Mouse (Mus musculus): Measurements from ENCODE around the gene Clip2.
"Not testable (repeated sequence)": the region's sequence is repeated elsewhere in the genome, so short reads cannot be mapped to it uniquely, and the experiment has no call there.

The Clip2 gene

GRCm38 (mm10) chr5:134460546-134460945 lies 91.7 kb downstream of the Clip2 start:
- no peak for DNase-seq (ENCODE audit: low spot score in 2 of 2)

GRCm38 (mm10) chr5:134459096-134459495 lies 93.1 kb downstream of the Clip2 start:
- no peak for DNase-seq (ENCODE audit: low spot score in 2 of 2)

DNA sequence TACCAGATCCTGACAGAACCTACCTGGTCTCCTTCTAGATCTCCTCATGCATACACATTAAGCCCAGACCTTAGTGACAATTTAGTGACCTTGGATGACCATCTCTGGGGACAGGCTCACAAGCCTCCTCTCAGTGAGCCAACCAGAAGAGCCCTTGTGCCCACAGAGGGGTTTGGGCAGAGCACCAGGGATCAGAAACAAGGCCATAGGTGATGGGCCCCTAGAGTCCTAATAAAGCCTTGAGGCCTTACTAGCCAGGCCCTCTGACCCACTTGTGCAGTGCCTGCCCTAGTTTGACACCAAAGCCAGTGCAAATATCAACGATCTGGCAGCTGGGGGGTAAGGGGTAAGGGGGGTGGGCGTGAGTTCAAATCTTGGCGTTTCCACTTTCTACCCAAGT lies 93.8 kb downstream of the Clip2 start:
- DNase-seq (ENCODE audit: low spot score in 2 of 2) = no peak

GRCm38 (mm10) chr5:134457371-134457770 lies 94.9 kb downstream of the Clip2 start:
- no peak for DNase-seq (ENCODE audit: low spot score in 2 of 2)

DNA sequence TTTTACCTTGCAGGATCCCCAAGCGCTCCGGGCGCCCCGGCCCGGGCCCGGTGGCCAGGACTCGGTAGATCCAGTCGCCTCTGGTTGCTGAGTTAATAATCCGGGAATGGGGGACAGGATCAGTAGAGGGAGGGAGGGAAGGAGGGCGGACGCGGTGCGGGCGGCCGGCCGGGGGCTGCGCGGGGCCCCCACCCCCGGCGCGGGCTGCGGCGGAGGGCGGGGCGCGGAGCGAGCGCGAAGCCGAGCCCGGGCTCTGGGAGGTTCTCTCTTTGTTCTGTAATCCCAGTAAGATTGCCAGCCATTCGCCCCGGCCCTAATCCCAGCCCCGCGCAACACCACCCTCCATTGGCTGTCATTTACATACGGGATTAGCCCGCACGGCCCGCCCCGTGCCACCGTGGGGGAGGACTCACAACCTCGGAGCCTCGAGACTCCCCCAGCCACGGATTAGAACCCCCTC lies 95.7 kb downstream of the Clip2 start, which contains the start of gene Gtf2ird1:
TSS of gene Gtf2ird1 (minus strand) at position 214 of the 460 bp plus-strand sequence.
- peak; percentile 52 to 62 for DNase-seq (ENCODE audit: low spot score in 2 of 2)

- DNase-seq (ENCODE audit: low spot score in 2 of 2) = no peak
These were observed 96.3 kb downstream of the Clip2 start for GRCm38 (mm10) chr5:134455914-134456423.

GRCm38 (mm10) chr5:134455186-134455895 lies 96.9 kb downstream of the Clip2 start:
- no peak for DNase-seq (ENCODE audit: low spot score in 2 of 2)

DNA sequence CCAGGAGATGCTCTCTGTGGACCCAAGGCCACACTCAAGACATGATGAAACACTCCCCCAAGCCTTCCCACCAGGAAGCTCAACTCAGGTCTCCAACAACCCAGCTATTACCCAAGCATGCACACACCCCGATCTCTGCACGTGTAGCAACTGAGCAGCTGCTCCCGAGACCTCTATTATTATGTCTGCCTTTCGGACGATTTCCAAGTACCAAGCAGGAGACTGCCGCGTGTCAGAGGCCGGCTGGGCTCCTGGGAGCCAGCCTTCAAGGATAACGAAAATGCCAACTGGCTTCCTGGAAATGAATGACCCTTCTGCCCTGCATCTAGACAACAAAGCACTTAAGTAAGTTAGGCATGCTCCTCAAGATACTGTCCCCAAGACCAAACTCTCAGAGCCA lies 97.8 kb downstream of the Clip2 start:
- no peak for DNase-seq (ENCODE audit: low spot score in 2 of 2)

GRCm38 (mm10) chr5:134453577-134453976 lies 98.7 kb downstream of the Clip2 start:
- no peak for DNase-seq (ENCODE audit: low spot score in 2 of 2)

DNA sequence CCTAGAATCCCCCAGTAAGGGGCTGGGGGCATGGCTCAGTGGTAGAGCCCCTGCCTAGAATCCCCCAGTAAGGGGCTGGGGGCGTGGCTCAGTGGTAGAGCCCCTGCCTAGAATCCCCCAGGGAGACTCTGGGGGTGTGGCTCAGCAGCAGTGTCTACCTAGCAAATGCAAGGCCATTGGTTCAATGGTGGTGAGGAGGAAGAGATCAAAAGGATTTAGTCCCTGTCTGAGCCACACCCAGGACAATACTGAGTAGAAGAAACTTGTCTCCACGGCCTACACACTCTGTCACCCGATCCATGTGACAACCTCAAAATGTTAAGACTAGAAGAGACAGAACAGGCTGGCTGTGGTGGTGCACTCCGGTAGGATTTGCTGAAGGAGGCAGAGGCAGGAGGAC lies 105.5 kb downstream of the Clip2 start:
- DNase-seq (ENCODE audit: low spot score in 2 of 2) = not testable (repeated sequence)

- no peak for DNase-seq (ENCODE audit: low spot score in 2 of 2)
These were observed 106.3 kb downstream of the Clip2 start for GRCm38 (mm10) chr5:134445895-134446294.

DNA sequence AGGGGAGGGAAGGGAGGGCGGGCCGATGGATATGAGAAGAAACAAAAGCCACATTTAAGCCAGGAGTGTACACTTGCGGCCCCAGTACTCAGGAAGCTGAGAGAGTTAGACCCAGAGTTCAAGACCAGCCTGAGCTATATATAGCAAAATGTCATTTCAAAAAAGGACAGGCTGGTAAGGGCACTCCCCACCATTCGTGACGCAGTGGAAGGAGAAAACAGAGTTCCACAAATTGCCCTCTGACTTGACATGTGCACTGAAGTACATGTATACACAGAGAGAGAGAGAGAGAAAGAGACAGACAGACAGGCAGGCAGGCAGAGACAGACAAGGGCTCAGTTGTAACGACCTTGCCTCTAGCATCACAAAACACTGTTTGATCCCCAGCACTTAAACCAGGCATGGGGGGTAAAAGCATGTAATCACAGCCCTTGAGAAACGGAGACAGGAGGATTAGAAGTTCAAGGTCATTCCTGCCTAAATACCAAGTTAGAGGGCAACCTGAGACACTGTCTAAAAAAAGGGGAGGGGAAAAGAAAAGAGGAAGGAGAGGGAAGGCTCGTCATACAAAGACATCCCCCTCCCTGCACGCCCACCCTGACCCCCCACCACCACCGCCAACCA lies 106.9 kb downstream of the Clip2 start:
- no peak for DNase-seq (ENCODE audit: low spot score in 2 of 2)

- DNase-seq (ENCODE audit: low spot score in 2 of 2) = no peak
These were observed 107.8 kb downstream of the Clip2 start for GRCm38 (mm10) chr5:134444473-134444872.

GRCm38 (mm10) chr5:134442066-134442465 lies 110.2 kb downstream of the Clip2 start:
- DNase-seq (ENCODE audit: low spot score in 2 of 2) = no peak

DNA sequence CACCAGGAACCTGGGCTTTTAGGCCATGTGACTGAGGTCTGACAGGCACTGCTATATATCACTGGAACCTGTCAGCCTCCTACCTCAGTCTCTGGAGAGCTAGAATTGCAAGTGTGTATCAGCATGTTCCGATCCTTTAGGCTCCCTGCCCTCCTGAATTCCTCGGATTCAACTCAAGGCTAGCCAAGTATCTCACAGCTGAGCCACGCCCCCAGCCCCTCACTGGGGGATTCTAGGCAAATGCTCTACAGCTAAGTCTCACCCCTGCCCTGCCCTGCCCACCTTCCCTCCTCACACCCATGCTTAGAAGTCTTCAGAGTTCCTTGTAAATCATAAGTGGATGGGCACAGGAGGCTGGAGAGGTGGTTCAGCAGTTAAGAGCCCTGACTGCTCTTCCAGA lies 111.1 kb downstream of the Clip2 start:
- no peak for DNase-seq (ENCODE audit: low spot score in 2 of 2)

DNA sequence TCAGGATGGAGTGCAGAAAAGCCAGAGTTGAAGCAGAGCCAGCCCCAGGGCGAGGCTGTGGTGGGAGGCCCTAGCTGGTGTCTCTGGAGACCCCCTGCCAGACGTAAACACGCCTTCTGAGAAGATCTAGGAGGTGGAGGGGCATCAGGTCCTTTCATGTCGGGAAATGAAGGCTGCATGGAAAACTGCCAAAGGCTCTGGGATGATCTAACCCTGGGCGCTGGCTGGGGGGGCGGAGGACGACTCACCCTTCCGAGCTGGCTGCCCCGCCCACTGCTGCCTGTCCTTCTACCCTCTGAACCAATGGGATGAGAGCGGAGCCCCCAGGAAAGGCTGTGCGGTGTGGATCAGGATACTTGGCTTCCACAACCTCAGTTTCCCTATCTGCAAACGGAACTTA lies 112.1 kb downstream of the Clip2 start:
- no peak for DNase-seq (ENCODE audit: low spot score in 2 of 2)

DNA sequence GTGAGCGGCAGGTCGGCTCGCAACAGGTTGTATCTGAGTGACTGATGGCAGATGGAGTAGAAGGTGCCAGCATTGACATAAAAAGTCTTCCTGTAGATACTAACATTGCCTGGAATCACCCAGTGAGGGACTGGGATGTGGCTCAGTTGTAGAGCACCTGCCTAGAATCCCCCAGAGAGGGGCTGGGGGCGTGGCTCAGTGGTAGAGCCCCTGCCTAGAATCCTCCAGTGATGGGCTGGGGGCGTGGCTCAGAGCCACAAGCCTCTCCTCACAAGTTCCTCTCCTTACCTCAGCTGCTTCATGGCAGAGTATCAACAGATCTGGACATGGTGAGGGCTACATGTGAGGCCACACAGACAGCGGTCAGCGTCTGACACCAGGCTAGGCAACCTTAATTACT lies 112.8 kb downstream of the Clip2 start:
- DNase-seq (ENCODE audit: low spot score in 2 of 2) = no peak

Data from frontal cortex, postnatal 25 days (tissue).